Mouse (Mus musculus) effector memory CD4-positive, alpha-beta T cell, adult 7 months (primary cell): ENCODE data around the gene Notch1. TPM values are rescaled to one million over a fixed set of nuclear protein-coding genes. Genes with fewer than 3 reads are reported as not detected.

Source experiments
- polyA plus RNA-seq: library from polyadenylated mRNA; unstranded; fragments of 100-300 nt; shearing (Covaris generic); gene quantifications from one replicate; pipeline ENCODE4 v1.2.1, GENCODE M21; 2017

The Notch1 gene
- polyA plus RNA-seq, result 33.7 TPM

GRCm38 (mm10) chr2:26516275-26516674, at the start of gene Notch1:
Gene Notch1, minus strand, starts transcription at chr2:26516663.

GRCm38 (mm10) chr2:26444946-26445665, 71.4 kb downstream of the Notch1 start, which contains the start of gene Sec16a:
Gene Sec16a, minus strand, starts transcription at chr2:26445216.

GRCm38 (mm10) chr2:26408515-26409356, 107.7 kb downstream of the Notch1 start, which contains the start of gene Inpp5e:
Gene Inpp5e, minus strand, starts transcription at chr2:26409203.

Other genes starting within 250 kb of the Notch1 start
- 0.13 TPM for gene Ccdc187, start 222.1 kb downstream of the Notch1 start, polyA plus RNA-seq
- gene Gpsm1, start 201.1 kb downstream of the Notch1 start, polyA plus RNA-seq, result 20.0 TPM
- 11.0 TPM for gene Dnlz, start 164.6 kb downstream of the Notch1 start, polyA plus RNA-seq
- not detected for gene Card9, start 155.7 kb downstream of the Notch1 start, polyA plus RNA-seq
- 44.1 TPM for gene Snapc4, start 136.0 kb downstream of the Notch1 start, polyA plus RNA-seq
- gene Entr1, start 127.3 kb downstream of the Notch1 start, polyA plus RNA-seq, result 145 TPM
- 70.4 TPM for gene Pmpca, start 127.3 kb downstream of the Notch1 start, polyA plus RNA-seq
- 28.9 TPM for gene Inpp5e, start 107.5 kb downstream of the Notch1 start, polyA plus RNA-seq
- 39.8 TPM for gene Sec16a, start 71.4 kb downstream of the Notch1 start, polyA plus RNA-seq
- gene Egfl7, start 63.4 kb upstream of the Notch1 start, polyA plus RNA-seq, result 2.2 TPM
- gene Gm20532, start 70.0 kb upstream of the Notch1 start, polyA plus RNA-seq, result not detected
- gene Agpat2, start 87.8 kb upstream of the Notch1 start, polyA plus RNA-seq, result 19.8 TPM
- gene Fam69b, start 111.8 kb upstream of the Notch1 start, polyA plus RNA-seq, result 8.5 TPM
- 15.7 TPM for gene Lcn4, start 154.6 kb upstream of the Notch1 start, polyA plus RNA-seq